Mouse (Mus musculus) frontal cortex, postnatal 25 days (tissue): ENCODE results near the gene Stpg3.

Source experiments
- DNase-seq, 2 experiments: peaks; one replicate each; pipeline ENCODE4 v3.0.0; 2022; ENCODE audit warnings: low spot score in 2 of 2

Stpg3 gene

DNA sequence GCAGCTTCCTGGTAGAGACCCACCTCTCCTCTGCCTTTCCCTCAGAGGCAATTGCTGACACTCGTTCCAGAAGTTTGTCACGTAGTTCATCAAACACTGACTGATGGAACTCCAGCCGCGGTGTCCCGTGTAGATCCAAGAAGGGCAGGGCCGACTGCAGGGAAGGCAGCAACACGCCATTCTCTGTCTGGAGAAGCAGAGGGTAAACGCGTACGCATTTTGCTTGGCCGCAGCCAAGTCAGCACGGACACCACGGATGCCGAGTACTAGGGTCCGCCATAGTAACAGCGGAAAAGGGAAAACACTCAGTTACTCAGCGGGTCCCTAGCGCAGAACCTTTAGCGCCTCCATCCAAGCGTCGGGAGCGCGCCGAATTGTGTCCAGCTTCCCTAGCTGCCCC lies 3.8 kb downstream of the Stpg3 start:
- no peak for DNase-seq

DNA sequence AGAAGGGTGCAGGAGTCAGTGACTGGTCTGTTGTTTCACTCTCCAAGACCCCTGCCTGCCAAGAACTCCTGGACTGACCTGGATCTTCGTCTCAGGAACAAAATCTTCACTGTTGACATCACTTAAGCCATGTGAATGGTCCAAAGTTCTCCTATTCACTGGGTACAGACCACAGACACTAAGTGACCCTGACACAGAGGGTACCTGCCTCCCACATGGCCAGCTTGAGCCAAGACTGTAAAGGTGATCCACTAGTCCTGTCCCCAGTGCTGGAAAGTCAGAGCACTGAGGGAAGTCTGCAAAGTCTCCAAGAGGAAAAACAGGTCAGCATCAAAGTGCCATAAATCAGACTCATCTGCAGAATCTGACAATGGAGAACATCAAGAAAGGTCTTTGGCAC lies 6.8 kb downstream of the Stpg3 start:
- DNase-seq, result no peak

DNA sequence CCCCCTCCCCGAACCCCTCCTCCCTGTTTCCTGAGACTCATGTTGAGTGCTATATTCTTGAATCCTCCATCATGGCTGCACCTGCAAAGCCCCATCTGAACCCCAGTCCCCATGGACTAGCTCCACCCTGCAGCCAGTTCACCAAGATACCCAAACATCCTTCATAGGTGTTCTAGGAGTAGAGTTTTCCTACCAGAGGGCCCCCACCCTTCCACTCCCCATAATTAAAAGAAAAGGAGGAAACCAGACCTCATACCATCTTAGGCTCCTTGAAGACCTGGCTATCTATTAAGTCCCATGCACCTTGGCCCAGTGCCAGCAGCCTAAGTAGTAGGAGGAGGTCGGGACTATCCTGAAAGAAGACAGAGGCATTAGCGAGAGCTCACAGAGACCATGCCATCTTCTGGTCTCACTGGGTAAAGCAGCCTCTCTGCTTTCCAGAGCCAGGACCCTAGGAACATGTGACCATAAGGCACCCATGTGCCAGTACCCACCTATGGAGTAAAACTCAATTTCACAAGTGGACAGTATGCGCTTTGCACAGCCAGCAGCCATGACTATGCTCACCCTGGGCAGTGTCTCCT lies 10.7 kb downstream of the Stpg3 start:
- no peak for DNase-seq

DNA sequence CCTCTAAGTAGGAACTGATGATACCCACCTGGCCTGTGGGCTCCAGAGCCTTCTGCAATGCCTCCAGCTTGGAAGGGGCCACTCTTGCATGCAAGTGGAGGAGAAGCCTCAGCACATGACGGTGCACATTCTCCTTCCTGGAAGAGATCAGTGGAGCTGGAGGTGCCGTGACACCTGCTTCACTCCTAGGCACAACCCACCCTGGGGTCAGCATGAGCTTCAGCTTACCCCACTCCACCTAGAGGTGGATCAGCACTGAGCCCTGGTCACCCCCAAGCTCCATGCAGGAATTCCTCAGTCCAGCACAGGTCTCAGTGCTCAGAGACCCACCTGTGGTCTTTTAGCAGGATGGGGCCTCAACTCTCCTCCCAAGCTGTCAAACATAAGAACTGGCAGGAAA lies 13.8 kb downstream of the Stpg3 start:
- no peak for DNase-seq

DNA sequence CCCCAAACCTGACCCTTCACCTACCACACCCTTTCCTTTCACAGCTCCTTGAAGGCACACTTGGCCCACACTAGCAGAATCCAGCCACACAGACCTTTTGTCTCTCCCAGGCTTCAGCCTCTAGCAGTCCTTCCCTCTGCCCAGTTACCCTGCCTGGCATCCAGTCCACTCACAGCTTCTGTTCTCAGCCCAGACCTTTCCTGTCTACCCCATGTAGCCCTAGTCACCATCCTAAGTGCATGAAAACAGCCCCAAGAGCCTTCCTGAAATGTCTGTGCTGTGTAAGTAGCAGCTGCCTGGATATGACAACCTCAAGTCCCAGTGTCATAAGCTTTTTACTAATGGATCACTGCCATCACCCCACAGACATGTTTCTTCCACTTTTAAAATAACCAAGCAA lies 16.5 kb downstream of the Stpg3 start:
- no peak for DNase-seq

DNA sequence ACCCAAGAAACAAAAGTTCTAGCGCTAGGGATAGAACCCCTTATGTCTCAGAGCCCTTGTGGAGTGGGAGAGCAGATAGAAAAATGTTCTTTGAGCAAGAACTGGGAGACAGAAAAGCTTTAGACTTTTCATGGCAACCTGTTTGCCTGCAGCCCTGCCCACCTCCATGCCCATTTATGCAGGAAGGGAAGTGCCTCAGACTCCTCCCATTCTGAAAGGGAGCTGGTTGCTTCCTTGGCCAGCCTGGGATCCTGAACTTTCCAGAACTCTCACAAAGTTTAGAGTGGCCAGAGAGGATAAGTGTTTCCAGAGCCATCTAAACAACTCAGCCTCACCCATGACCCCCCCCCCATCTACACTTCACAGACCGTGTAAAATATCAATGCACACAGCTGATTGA lies 17.2 kb downstream of the Stpg3 start:
- DNase-seq, result no peak

DNA sequence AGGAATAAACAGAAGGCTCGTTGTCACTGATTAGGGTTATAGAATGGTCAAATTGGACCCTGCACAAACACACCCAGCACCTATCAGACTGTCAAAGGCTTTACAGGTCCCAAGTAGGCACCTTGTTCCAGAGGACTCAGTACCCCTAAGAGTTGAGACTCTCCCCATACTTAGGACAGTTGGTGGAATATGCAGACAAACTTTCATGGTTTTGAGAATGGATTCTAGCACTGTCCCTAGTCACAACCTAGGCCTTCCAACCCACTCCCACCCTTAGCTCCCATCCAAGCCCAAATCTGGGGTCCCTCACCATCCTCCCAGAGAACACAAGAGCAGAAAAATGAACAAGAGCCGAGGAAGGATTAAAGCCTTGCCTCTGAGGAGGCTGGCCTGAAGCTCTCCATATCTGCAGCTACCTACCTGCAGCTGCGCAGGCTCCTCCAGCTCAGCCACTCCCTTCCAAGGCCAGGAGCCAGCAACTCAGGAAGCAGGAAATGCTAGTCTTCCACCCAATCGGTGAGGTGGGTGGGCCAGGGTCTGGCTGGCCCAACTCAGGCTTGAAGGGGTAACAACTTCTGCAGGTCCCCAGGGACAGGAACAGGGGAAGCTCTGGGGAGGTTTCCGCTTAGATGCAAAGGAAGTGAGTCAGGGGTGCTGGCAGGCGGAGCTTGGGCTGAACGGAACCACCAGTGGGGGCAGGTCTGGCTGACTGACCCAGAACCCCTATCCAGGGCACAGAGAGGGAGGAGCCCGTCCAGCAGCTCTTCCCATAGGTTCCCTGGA lies 18.1 kb downstream of the Stpg3 start, which contains the start of gene Tor4a:
TSS of gene Tor4a (minus strand) at position 715 of the 783 bp plus-strand sequence.
- no peak for DNase-seq

DNA sequence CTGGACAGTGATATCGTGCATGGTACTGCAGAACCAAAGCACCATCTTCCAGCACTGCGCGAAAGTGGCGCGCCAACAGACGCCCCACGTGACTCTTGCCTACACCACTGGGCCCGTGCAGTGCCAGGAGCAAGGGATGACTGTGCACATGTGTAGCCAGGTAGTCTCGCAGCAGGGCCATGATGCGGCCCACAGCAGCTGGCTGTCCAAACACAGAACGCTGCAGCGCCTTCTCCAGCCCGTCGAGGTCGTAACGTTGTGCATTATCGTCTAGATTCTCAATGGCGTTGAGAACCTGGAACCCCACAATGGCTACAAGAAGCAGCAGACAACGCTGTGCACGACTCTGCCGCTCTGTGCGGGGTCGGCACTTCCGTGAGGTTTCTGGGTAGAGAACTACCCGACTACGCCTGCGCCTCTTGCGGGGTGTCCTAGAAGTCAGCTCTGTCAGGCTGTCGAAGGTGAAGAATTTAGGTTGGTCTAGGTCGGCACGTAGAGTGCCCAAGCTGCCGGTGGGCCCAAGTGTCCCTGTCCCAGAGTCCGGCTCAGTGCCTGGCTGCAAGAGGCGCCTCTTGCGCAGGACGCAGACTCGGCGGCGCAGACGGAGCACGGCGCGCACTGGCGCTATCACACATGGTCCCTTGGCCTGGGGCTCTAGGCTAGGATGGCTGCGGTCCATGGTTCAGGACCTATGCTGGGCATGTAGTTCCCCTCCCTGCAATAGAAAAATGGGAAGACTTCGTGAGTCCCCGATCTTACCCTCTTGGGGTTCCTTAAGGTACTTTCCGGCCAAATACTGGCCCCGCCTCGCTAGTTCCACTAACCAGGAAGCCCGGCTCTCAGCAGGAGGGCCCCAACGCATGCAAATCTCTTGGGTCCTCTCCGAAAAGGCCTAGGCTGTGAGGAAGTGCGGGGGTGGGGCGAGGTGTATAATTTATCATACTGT lies 19.0 kb downstream of the Stpg3 start:
- DNase-seq, result no peak

DNA sequence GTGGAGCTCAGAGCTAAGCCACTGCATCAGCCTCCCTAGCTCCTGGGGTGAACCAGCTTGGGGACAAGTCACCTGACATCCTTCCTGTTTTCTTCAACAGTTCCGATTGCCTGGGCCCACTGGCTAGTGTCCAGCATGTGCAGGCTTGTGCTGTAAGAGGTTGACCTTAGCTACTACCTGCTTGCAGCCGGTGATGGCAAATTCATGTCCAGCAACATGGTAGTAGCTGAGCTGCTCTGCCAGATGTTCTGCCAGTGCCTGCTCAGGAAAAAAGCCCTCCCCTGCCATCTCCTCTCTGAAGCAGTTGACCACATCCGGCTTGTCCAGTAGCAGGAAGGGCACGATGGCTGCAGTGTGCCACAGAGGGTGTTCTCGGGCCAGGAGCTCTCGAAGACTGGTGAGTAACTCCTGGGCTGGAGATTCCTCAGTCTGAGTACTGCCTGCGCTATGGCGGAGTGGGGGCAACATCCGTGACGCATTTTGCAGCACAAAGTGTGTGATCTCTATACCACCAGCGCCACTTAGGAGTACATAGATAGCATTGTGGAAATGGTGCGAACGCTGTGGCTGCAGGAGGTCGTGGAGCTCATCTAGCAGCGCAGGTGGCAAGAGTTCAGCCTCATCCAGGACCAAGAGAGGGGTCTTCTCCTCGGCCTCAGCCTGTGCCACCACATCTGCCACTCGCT lies 19.8 kb downstream of the Stpg3 start:
- DNase-seq, result no peak

DNA sequence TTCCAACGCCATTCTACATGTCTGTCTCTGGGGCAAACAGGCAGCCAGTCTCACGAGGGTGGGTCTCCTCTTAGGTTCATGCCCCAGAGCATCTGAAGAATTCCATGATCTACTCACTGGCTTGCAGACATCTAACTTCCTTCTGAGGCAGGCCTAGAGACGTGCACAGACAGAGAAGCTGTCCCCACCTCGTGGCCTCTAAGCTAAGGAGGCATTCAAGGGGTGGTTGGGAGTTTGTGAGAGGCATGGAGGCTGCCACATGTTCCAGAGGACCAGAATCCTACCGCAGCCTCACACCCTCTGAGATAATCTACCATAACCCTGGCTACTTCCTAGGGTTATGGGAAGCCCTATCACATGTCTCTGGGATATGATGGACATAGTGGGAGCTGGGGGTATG lies 20.4 kb downstream of the Stpg3 start:
- DNase-seq, result no peak

DNA sequence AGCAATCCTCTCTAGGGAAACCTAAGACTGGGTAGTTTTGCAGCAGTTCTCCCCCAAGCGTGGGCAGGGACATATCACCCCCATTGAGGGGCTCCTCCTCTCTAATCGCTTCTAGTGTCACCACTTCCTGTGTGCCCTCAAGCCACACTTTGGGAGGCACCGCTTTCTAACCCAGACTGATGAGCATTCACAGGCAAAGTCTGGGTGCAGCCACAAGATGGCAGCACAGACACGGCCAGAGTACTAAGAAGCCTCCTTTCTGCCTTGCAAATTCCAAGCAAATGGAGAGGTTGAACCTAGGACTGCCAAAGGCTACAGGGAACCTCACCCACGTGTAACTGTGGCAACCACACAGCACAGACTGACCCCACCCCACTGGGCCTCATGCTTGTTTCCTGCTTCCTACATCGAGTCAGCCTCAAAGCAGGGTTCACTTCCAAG lies 21.1 kb downstream of the Stpg3 start:
- peak in 1 of 2 experiments; percentile 73 for DNase-seq

DNA sequence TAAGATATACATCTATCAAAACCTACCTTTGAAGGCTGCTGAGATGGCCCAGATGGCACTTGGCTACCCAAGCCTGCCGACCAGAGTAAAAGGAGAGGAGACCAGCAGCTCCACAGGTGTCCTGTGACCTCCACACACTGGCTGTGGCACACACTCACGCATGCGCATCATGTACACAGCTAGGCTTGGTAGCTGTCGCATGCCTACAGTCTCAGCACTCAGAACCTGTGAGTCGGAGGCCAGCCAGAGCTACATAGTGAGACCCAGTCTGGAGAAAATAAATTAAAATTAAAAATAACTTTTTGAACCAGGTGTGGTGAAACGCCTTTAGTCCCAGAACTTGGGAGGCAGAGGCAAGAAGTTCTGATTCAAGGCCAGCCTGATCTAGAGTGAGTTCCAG lies 26.6 kb downstream of the Stpg3 start:
- no peak for DNase-seq

DNA sequence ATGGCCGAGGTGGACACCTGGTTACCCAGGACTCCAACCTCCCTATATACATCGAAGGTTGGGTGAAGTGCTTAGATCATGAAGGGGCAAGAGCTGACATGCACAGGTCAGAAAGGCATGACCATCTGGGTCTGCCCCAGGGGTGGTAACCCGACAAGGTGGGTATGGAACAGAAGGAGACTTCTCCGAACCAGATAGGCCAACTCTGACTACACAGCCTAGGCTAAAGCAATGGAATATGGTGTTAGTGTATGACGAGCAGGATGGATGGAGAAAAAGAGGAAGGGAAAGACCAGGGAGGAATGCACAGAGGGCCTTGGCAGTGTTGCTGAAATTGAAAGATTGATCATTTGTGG lies 27.9 kb downstream of the Stpg3 start:
- no peak for DNase-seq

DNA sequence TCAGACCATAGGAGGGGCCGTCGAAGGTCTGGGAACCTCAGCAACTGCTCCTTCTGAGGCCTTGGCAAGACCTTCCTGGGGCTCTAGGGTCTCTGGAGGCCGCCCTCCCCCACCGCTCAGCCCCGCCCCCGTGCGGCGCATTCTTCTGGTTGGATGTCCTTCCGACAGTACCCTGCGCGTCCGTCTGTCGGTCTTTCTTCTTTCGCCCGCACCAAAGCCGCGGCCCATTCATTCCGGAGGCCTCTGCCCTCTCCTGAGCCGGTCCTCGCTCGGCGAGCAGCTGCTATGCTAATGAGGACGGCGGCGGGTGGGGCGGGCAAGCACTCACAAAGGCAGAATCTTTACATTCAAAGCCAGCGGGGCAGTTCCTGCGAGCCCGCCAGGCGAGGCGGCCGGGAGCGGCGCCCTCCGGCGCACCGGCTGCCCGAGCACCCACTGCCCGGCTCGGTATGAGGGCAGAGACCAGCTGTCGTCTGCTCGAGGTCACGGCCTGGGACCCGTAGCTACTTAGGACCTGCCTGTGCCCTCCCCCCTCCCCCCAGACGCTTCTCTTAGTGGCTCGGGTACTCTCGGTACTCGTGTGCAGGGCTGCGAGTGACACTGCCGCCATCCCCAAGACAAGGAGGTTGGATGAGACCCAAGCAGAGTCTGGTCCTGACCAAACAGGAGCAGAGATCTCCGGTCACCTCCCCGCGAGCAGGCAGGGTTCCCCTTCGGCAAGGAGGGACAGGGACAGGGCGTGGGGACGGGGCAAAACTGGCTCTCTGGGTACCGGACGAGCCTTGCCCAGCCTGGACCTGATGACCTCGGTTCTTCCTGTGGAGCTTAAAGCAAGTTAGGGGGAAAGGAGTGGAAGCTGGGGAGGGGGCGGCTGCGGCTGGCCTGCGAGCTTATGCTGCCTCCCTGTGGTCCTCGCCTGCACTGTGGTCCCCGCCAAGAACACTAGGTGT lies 28.5 kb downstream of the Stpg3 start:
- DNase-seq, result no peak

DNA sequence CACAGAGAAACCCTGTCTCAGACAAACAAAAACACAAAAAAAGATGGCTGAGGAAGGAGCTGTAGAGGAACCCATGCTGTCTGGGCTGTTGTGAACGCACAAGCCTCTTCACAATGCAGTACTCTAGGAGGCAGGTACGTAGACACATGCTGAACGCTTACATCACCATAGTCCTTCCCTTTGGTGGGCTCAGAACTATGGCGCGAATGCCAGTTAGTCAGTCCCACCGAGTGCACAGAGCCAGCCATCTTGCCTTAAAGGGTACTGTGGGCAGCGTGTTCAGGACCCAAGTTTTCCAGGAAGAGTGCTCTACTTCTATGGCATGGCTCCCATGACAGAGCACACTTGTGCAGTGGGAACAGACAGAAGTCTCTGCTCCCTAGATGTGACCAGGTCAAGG lies 29.9 kb downstream of the Stpg3 start:
- DNase-seq, result no peak

DNA sequence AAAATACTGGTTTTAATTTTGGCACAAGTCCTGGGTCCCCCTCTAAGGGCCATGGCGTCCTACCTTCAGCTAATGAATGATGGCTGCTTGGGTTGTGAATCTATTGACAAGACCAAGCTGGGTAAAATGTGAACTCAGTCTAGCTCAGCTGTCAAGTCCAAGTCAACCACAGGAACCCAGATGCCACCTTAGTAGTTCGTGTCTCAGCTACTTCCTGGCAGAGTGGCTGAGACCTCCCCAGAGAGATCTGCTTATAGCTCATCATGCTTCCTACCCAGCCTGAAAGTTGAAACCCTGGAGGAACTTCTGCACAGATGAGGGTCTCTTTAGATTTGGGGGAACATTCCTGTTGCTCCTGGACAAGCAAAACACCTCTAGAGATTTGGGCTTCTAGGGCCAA lies 31.1 kb downstream of the Stpg3 start:
- DNase-seq, result no peak

DNA sequence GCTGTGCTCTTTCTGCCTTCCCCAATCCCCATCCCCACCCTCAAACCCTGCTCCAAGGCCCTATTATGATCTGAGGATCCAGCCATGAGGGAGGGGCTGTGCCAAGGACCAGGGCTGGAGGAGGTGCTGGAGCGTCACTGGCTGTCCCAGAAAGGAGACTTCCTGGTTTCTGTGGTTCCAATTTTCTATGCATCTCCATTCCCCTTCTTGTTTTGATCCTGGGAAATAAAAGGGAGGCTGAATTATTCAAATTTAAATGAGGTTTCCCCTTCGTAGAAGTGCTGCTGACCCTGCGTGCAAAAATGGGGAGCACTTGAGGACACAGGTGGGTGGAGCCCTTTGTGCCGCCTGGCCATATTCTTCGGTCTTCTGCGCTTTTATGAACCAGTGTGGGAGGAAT lies 31.8 kb downstream of the Stpg3 start:
- no peak for DNase-seq

DNA sequence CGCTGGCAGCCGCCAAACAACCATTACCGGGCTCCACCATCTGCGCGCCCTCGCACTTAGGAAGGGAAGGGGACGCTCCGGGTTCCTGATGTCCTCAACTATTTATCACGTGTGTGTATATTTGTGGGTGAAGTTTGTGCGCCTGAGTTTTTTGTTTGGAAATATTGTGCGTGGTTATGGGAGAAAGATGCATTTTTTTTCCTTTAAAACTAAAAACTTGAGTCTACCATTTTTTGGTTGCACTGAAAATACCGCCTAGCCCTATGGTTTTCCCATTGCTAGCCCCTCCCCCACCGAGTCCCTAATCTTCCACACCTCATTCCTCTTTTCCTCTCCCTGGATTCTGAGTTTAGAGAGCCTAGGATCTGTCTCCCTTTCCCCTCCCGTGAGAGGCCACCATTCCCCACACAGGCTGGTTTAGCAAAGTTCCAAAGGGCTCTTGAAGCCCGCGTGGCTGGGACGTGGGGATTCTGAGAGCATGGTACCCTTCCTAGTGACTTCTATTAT lies 32.5 kb downstream of the Stpg3 start:
- DNase-seq, result no peak

DNA sequence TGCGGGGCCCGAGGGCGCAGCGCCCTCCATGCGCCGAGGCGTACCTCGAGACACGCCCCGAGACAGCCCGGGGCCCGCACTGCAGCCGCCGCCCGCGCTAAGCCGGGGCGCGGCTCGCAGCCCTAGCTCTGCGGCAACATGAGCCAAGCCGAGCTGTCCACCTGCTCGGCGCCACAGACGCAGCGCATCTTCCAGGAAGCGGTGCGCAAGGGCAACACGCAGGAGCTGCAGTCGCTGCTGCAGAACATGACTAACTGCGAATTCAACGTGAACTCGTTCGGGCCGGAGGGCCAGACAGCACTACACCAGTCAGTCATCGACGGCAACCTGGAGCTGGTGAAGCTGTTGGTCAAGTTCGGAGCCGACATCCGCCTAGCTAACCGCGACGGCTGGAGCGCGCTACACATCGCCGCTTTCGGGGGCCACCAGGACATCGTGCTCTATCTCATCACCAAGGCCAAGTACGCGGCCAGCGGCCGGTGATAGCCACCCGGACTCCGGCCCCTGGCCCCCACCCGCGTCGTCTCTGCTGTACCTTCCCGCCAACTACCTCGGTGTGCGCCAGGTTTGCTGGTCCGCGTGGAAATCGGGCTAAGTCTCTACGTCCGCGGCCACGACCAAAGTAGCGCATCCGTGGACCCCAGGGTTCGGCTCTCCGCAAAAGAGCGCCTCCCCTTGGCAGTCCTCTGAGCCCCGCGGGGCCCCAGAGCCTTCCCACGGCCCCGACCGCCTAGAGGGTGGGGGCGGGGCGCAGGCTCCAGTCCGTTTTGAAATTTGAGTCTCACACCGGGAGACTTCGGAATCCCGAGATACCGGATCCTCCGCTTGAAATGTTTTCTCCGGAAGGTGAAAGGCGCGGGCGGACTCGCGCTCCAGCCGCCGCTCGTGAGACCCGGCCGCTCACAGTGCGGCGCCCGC lies 33.2 kb downstream of the Stpg3 start:
- DNase-seq, result no peak
